Mouse (Mus musculus): ENCODE measurements at regions not wholly inside any gene's neighbourhood (a gene's known extent, or its start where the extent isn't known, plus 50 kb on each side); places are given as distances from the start of the nearest gene placed in this dataset.
"Not testable (repeated sequence)": the region's sequence is repeated elsewhere in the genome, so short reads cannot be mapped to it uniquely, and the experiment has no call there.

- H3K36me3 ChIP-seq (ENCODE audit: control insufficient read depth, insufficient read depth, low read length) = no peaks in the 10 kb centered on the region
- H3K9ac ChIP-seq (ENCODE audit: low read depth, low read length) = no peak overlapping the region
- H3K27me3 ChIP-seq (ENCODE audit: control insufficient read depth, insufficient read depth, low read length) = no peaks in the 10 kb centered on the region
- no peak overlapping the region for H3K4me2 ChIP-seq (replicated peaks; ENCODE audit: low read depth, low read length)
- H3K9me3 ChIP-seq (ENCODE audit: control insufficient read depth, low read length) = no peaks in the 10 kb centered on the region
- no peak overlapping the region for H3K27ac ChIP-seq (ENCODE audit: low read depth, low read length)
- no peak overlapping the region for H3K4me3 ChIP-seq (ENCODE audit: low read depth, low read length)
- ATAC-seq (ENCODE audit: low FRiP score) (no peak), DNase-seq (ENCODE audit: low spot score) (peak; percentile 24)
- H3K4me1 ChIP-seq (replicated peaks; ENCODE audit: control insufficient read depth, insufficient read depth, low read length) = no peaks in the 10 kb centered on the region
- 36% methylated on average over 2 of the region's 2 CpGs for WGBS
These were observed 163.1 kb upstream of the Map1b start for GRCm38 (mm10) chr13:99679430-99679829.

- no peak overlapping the region for H3K27ac ChIP-seq (ENCODE audit: low read depth, low read length)
- peak; percentile 24 for DNase-seq (ENCODE audit: low spot score)
These were observed 160.1 kb upstream of the Map1b start for GRCm38 (mm10) chr13:99676393-99676792.

GRCm38 (mm10) chr13:99675951-99676350 is 159.6 kb upstream of the Map1b start:
- no peak for DNase-seq (ENCODE audit: low spot score)
- Histone ChIP-seq H3K9ac (ENCODE audit: low read depth, low read length) (no peak overlapping the region), H3K4me3 (ENCODE audit: low read depth, low read length) (no peak overlapping the region), H3K4me2 (replicated peaks; ENCODE audit: low read depth, low read length) (no peak overlapping the region), H3K9me3 (ENCODE audit: control insufficient read depth, low read length) (no peaks in the 10 kb centered on the region), H3K36me3 (ENCODE audit: control insufficient read depth, insufficient read depth, low read length) (no peaks in the 10 kb centered on the region), H3K4me1 (replicated peaks; ENCODE audit: control insufficient read depth, insufficient read depth, low read length) (no peaks in the 10 kb centered on the region), H3K27me3 (ENCODE audit: control insufficient read depth, insufficient read depth, low read length) (no peaks in the 10 kb centered on the region), H3K27ac (ENCODE audit: low read depth, low read length) (no peak overlapping the region)
- ATAC-seq (ENCODE audit: low FRiP score) = no peak
- 64% methylated on average over 5 of the region's 5 CpGs for WGBS

More at GRCm38 (mm10) chr13:99676393-99676792, 160.1 kb upstream of the Map1b start:
- Histone ChIP-seq H3K9me3 (ENCODE audit: control insufficient read depth, low read length) (no peaks in the 10 kb centered on the region), H3K4me3 (ENCODE audit: low read depth, low read length) (no peak overlapping the region), H3K9ac (ENCODE audit: low read depth, low read length) (no peak overlapping the region), H3K36me3 (ENCODE audit: control insufficient read depth, insufficient read depth, low read length) (no peaks in the 10 kb centered on the region), H3K27me3 (ENCODE audit: control insufficient read depth, insufficient read depth, low read length) (no peaks in the 10 kb centered on the region), H3K4me1 (replicated peaks; ENCODE audit: control insufficient read depth, insufficient read depth, low read length) (no peaks in the 10 kb centered on the region), H3K4me2 (replicated peaks; ENCODE audit: low read depth, low read length) (no peak overlapping the region)
- 0% methylated on average over 1 of the region's 1 CpGs for WGBS
- no peak for ATAC-seq (ENCODE audit: low FRiP score)

- no peak overlapping the region for H3K9ac ChIP-seq (ENCODE audit: low read depth, low read length)
- no peaks in the 10 kb centered on the region for H3K36me3 ChIP-seq (ENCODE audit: control insufficient read depth, insufficient read depth, low read length)
- no peak overlapping the region for H3K4me3 ChIP-seq (ENCODE audit: low read depth, low read length)
- no peaks in the 10 kb centered on the region for H3K4me1 ChIP-seq (replicated peaks; ENCODE audit: control insufficient read depth, insufficient read depth, low read length)
- ATAC-seq (ENCODE audit: low FRiP score) (no peak), DNase-seq (ENCODE audit: low spot score) (no peak)
- 88% methylated on average over 1 of the region's 1 CpGs for WGBS
- H3K4me2 ChIP-seq (replicated peaks; ENCODE audit: low read depth, low read length) = no peak overlapping the region
- no peak overlapping the region for H3K27ac ChIP-seq (ENCODE audit: low read depth, low read length)
- H3K9me3 ChIP-seq (ENCODE audit: control insufficient read depth, low read length) = no peaks in the 10 kb centered on the region
- H3K27me3 ChIP-seq (ENCODE audit: control insufficient read depth, insufficient read depth, low read length) = no peaks in the 10 kb centered on the region
These were observed 156.4 kb upstream of the Map1b start for GRCm38 (mm10) chr13:99672714-99673113.

- Histone ChIP-seq H3K9me3 (ENCODE audit: control insufficient read depth, low read length) (no peaks in the 10 kb centered on the region), H3K4me3 (ENCODE audit: low read depth, low read length) (no peak overlapping the region), H3K4me1 (replicated peaks; ENCODE audit: control insufficient read depth, insufficient read depth, low read length) (no peaks in the 10 kb centered on the region), H3K4me2 (replicated peaks; ENCODE audit: low read depth, low read length) (no peak overlapping the region), H3K27me3 (ENCODE audit: control insufficient read depth, insufficient read depth, low read length) (no peaks in the 10 kb centered on the region), H3K9ac (ENCODE audit: low read depth, low read length) (no peak overlapping the region), H3K27ac (ENCODE audit: low read depth, low read length) (no peak overlapping the region), H3K36me3 (ENCODE audit: control insufficient read depth, insufficient read depth, low read length) (no peaks in the 10 kb centered on the region)
- WGBS = 81% methylated on average over 10 of the region's 10 CpGs
- DNase-seq (ENCODE audit: low spot score) (no peak), ATAC-seq (ENCODE audit: low FRiP score) (no peak)
These were observed 155.4 kb upstream of the Map1b start for GRCm38 (mm10) chr13:99671747-99672146.

GRCm38 (mm10) chr13:99669987-99670534 is 153.7 kb upstream of the Map1b start:
- H3K27me3 ChIP-seq (ENCODE audit: control insufficient read depth, insufficient read depth, low read length) = no peaks in the 10 kb centered on the region
- no peak overlapping the region for H3K4me3 ChIP-seq (ENCODE audit: low read depth, low read length)
- no peaks in the 10 kb centered on the region for H3K9me3 ChIP-seq (ENCODE audit: control insufficient read depth, low read length)
- no peak for DNase-seq (ENCODE audit: low spot score)
- H3K4me2 ChIP-seq (replicated peaks; ENCODE audit: low read depth, low read length) = no peak overlapping the region
- no peaks in the 10 kb centered on the region for H3K4me1 ChIP-seq (replicated peaks; ENCODE audit: control insufficient read depth, insufficient read depth, low read length)
- no peak for ATAC-seq (ENCODE audit: low FRiP score)
- H3K36me3 ChIP-seq (ENCODE audit: control insufficient read depth, insufficient read depth, low read length) = no peaks in the 10 kb centered on the region
- H3K27ac ChIP-seq (ENCODE audit: low read depth, low read length) = no peak overlapping the region
- no peak overlapping the region for H3K9ac ChIP-seq (ENCODE audit: low read depth, low read length)
- WGBS = 87% methylated on average over 8 of the region's 8 CpGs

- ATAC-seq (ENCODE audit: low FRiP score) (no peak), DNase-seq (ENCODE audit: low spot score) (no peak)
- H3K4me3 ChIP-seq (ENCODE audit: low read depth, low read length) = no peak overlapping the region
- H3K27me3 ChIP-seq (ENCODE audit: control insufficient read depth, insufficient read depth, low read length) = no peaks in the 10 kb centered on the region
- no peak overlapping the region for H3K9ac ChIP-seq (ENCODE audit: low read depth, low read length)
- no peaks in the 10 kb centered on the region for H3K36me3 ChIP-seq (ENCODE audit: control insufficient read depth, insufficient read depth, low read length)
- H3K4me1 ChIP-seq (replicated peaks; ENCODE audit: control insufficient read depth, insufficient read depth, low read length) = no peaks in the 10 kb centered on the region
- WGBS = 79% methylated on average over 8 of the region's 8 CpGs
- no peak overlapping the region for H3K27ac ChIP-seq (ENCODE audit: low read depth, low read length)
- no peaks in the 10 kb centered on the region for H3K9me3 ChIP-seq (ENCODE audit: control insufficient read depth, low read length)
- H3K4me2 ChIP-seq (replicated peaks; ENCODE audit: low read depth, low read length) = no peak overlapping the region
These were observed 152.3 kb upstream of the Map1b start for GRCm38 (mm10) chr13:99668613-99669012.

GRCm38 (mm10) chr13:99666086-99666485 is 149.7 kb upstream of the Map1b start:
- no peak overlapping the region for H3K4me3 ChIP-seq (ENCODE audit: low read depth, low read length)
- H3K27me3 ChIP-seq (ENCODE audit: control insufficient read depth, insufficient read depth, low read length) = no peaks in the 10 kb centered on the region
- 78% methylated on average over 7 of the region's 7 CpGs for WGBS
- H3K9me3 ChIP-seq (ENCODE audit: control insufficient read depth, low read length) = no peaks in the 10 kb centered on the region
- no peak overlapping the region for H3K4me2 ChIP-seq (replicated peaks; ENCODE audit: low read depth, low read length)
- no peak overlapping the region for H3K9ac ChIP-seq (ENCODE audit: low read depth, low read length)
- ATAC-seq (ENCODE audit: low FRiP score) = no peak
- no peak overlapping the region for H3K27ac ChIP-seq (ENCODE audit: low read depth, low read length)
- no peaks in the 10 kb centered on the region for H3K4me1 ChIP-seq (replicated peaks; ENCODE audit: control insufficient read depth, insufficient read depth, low read length)
- DNase-seq (ENCODE audit: low spot score) = no peak
- H3K36me3 ChIP-seq (ENCODE audit: control insufficient read depth, insufficient read depth, low read length) = no peaks in the 10 kb centered on the region

GRCm38 (mm10) chr13:99663422-99663821 is 147.1 kb upstream of the Map1b start:
- not testable (repeated sequence) for ATAC-seq (ENCODE audit: low FRiP score); H3K9ac ChIP-seq (ENCODE audit: low read depth, low read length); H3K4me1 ChIP-seq (replicated peaks; ENCODE audit: control insufficient read depth, insufficient read depth, low read length); H3K4me2 ChIP-seq (replicated peaks; ENCODE audit: low read depth, low read length); H3K9me3 ChIP-seq (ENCODE audit: control insufficient read depth, low read length); H3K27me3 ChIP-seq (ENCODE audit: control insufficient read depth, insufficient read depth, low read length); H3K27ac ChIP-seq (ENCODE audit: low read depth, low read length); H3K36me3 ChIP-seq (ENCODE audit: control insufficient read depth, insufficient read depth, low read length); H3K4me3 ChIP-seq (ENCODE audit: low read depth, low read length); DNase-seq (ENCODE audit: low spot score)
- WGBS = 91% methylated on average over 12 of the region's 12 CpGs
